Mouse (Mus musculus) E14TG2a.4 (cell line): ENCODE measurements at regions not wholly inside any gene's neighbourhood (a gene's known extent, or its start where the extent isn't known, plus 50 kb on each side); places are given as distances from the start of the nearest gene placed in this dataset.
"Not testable (repeated sequence)": the region's sequence is repeated elsewhere in the genome, so short reads cannot be mapped to it uniquely, and the experiment has no call there.

ENCODE experiments used
- H3K27me3 ChIP-seq: 2 replicates; pipeline ENCODE4 v1.6.1; 2014; ENCODE audit warnings: low read length, control low read depth; ENCODE audit not compliant: insufficient read depth
- H3K36me3 ChIP-seq: 2 replicates; pipeline ENCODE4 v1.6.1; 2014; ENCODE audit warnings: low read length, control low read depth; ENCODE audit not compliant: insufficient read depth
- H3K4me1 ChIP-seq: replicated peaks from 2 replicates; pipeline ENCODE4 v1.6.1; 2014; ENCODE audit warnings: low read depth, low read length, control low read depth
- H3K4me3 ChIP-seq: replicated peaks from 2 replicates; pipeline ENCODE4 v1.5.1; 2014; ENCODE audit warnings: mild to moderate bottlenecking, low read length
- H3K9me3 ChIP-seq: 2 replicates; pipeline ENCODE4 v1.6.1; 2014; ENCODE audit warnings: low read length, control low read depth
- CTCF ChIP-seq: conservative IDR thresholded peaks from 2 replicates; pipeline ENCODE4 v1.5.1; 2014; ENCODE audit warnings: low read length
- NANOG ChIP-seq: IDR thresholded peaks from 2 replicates; pipeline ENCODE4 v1.6.1; 2014; ENCODE audit warnings: borderline replicate concordance, low read length, mixed read lengths
- POU5F1 ChIP-seq: IDR thresholded peaks from 2 replicates; pipeline ENCODE4 v1.6.1; 2014; ENCODE audit warnings: low read length, borderline replicate concordance

- Histone ChIP-seq H3K27me3 (no peaks in the 10 kb centered on the region), H3K36me3 (no peaks in the 10 kb centered on the region), H3K4me3 (no peak overlapping the region), H3K9me3 (no peaks in the 10 kb centered on the region), H3K4me1 (no peaks in the 10 kb centered on the region)
- TF ChIP-seq NANOG = no peak
- TF ChIP-seq CTCF = no peak
- no peak for TF ChIP-seq POU5F1
Measured at GRCm38 (mm10) chr13:78871976-78872375, 672.4 kb upstream of the Nr2f1 start.

DNA sequence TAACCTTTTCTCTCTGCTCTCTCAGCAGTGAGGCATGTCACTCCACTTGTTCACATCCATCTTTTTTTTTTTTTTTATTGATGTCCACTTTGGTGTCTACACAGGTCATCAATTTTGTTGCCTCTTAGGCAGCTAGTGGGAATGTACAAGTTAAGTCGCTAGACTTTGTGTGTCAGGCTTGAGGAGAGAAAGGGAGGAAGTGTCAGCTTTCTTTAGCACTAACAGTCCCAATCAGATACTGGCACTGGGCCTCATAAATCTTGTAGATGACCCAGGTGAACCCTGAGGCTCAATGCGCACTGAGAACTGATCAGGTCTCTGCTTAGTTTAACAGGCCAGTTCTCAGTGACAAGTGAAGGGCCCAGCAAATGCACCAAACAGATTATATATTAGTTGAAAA, 671.7 kb upstream of the Nr2f1 start:
- Histone ChIP-seq H3K4me1 (no peaks in the 10 kb centered on the region), H3K27me3 (no peaks in the 10 kb centered on the region), H3K36me3 (no peaks in the 10 kb centered on the region), H3K9me3 (no peaks in the 10 kb centered on the region), H3K4me3 (no peak overlapping the region)
- TF ChIP-seq NANOG (no peak), CTCF (no peak), POU5F1 (no peak)

DNA sequence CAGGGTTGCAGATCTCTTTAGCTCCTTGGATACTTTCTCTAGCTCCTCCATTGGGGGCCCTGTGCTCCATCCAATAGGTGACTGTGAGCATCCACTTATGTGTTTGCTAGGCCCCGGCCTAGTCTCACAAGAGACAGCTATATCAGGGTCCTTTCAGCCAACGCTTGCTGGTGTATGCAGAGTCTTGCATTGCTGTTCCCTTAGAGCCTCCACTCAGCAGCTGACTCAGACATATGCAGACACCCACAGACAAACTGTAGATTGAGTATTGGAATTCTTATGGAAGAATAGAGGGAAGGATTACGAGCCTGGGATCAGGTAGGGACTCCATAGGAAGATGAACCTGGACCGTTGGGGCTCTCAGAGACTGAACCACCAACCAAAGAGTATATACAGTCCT, 624.8 kb upstream of the Nr2f1 start:
- not testable (repeated sequence) for H3K4me1 ChIP-seq, H3K9me3 ChIP-seq, H3K27me3 ChIP-seq, H3K36me3 ChIP-seq, H3K4me3 ChIP-seq

GRCm38 (mm10) chr13:78809656-78810055, 610.1 kb upstream of the Nr2f1 start:
- no peak overlapping the region for H3K4me3 ChIP-seq
- no peaks in the 10 kb centered on the region for H3K36me3 ChIP-seq
- no peaks in the 10 kb centered on the region for H3K4me1 ChIP-seq
- no peaks in the 10 kb centered on the region for H3K9me3 ChIP-seq
- no peak for TF ChIP-seq NANOG
- no peak for TF ChIP-seq CTCF
- no peak for TF ChIP-seq POU5F1
- H3K27me3 ChIP-seq = no peaks in the 10 kb centered on the region

DNA sequence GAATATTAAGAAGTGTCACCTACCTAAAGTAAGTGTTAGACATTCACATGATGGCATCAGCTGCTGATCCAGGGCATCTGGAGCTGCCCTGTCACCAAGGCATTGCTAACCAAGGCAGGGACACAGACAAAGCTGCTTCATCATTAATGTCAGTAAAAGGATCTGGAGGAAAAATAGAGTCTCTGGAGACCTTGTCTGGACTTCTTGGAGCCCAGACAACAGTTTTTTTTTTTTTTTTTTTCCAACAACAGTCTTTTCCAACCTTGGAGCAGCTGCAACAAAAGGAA, 603.2 kb upstream of the Nr2f1 start:
- Histone ChIP-seq H3K4me1 (no peaks in the 10 kb centered on the region), H3K36me3 (no peaks in the 10 kb centered on the region), H3K4me3 (no peak overlapping the region), H3K9me3 (no peaks in the 10 kb centered on the region), H3K27me3 (no peaks in the 10 kb centered on the region)
- TF ChIP-seq CTCF (no peak), NANOG (no peak)

GRCm38 (mm10) chr13:78802011-78802837, 602.7 kb upstream of the Nr2f1 start:
- TF ChIP-seq CTCF (no peak), POU5F1 (no peak), NANOG (no peak)
- H3K4me1 ChIP-seq = no peaks in the 10 kb centered on the region
- H3K9me3 ChIP-seq = no peaks in the 10 kb centered on the region
- H3K4me3 ChIP-seq = no peak overlapping the region
- no peaks in the 10 kb centered on the region for H3K27me3 ChIP-seq
- H3K36me3 ChIP-seq = no peaks in the 10 kb centered on the region

DNA sequence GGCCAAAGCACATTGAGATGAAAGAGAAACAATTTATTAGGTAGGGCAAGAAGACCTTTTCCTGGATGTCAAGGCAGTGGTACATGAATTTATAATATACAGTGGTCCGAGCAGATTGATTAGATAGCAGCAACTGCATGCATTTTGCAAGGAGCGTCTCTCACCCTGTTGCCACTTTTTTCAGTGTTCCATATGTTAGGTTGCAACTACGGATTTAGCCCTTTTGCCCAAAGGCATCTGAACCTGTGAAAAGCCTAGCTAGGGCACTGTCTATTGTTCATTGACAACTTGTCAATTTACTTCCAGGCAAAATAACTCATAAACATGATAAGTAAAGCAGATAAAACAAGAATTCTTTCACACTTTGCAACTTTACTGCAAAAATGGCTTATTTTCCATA, 600.1 kb upstream of the Nr2f1 start:
- no peaks in the 10 kb centered on the region for H3K27me3 ChIP-seq
- H3K9me3 ChIP-seq = no peaks in the 10 kb centered on the region
- no peak overlapping the region for H3K4me3 ChIP-seq
- no peaks in the 10 kb centered on the region for H3K36me3 ChIP-seq
- H3K4me1 ChIP-seq = no peaks in the 10 kb centered on the region
- no peak for TF ChIP-seq CTCF
- TF ChIP-seq NANOG = no peak
- TF ChIP-seq POU5F1 = no peak

GRCm38 (mm10) chr13:78795228-78795627, 595.7 kb upstream of the Nr2f1 start:
- H3K36me3 ChIP-seq = no peaks in the 10 kb centered on the region

DNA sequence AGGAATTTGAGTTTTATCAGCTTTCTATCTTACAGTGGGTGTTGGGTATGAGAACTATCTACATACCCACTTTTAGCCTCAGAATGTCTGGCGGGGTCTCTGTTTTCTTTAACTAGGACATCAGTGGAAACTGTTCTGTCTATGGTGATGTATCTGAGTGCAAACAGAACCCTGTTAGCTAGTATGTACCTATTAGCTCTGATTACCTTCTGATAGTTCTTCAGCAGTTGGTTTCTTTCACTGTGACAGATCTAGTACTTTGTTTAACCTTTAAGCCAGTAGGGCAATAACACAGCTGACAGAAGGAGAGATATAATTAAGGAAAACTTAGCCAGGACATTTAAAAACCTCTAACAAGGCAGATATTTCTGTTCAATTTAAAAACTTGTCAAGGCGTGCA, 584.7 kb upstream of the Nr2f1 start:
- H3K27me3 ChIP-seq = no peaks in the 10 kb centered on the region
- no peak overlapping the region for H3K4me3 ChIP-seq
- TF ChIP-seq CTCF (no peak), POU5F1 (no peak), NANOG (no peak)
- H3K9me3 ChIP-seq = no peaks in the 10 kb centered on the region
- H3K4me1 ChIP-seq = no peaks in the 10 kb centered on the region
- no peaks in the 10 kb centered on the region for H3K36me3 ChIP-seq

More at GRCm38 (mm10) chr13:78795228-78795627, 595.7 kb upstream of the Nr2f1 start:
- TF ChIP-seq NANOG = no peak
- H3K9me3 ChIP-seq = no peaks in the 10 kb centered on the region
- no peaks in the 10 kb centered on the region for H3K27me3 ChIP-seq
- H3K4me3 ChIP-seq = no peak overlapping the region
- H3K4me1 ChIP-seq = no peaks in the 10 kb centered on the region
